In the genomic region with DNA sequence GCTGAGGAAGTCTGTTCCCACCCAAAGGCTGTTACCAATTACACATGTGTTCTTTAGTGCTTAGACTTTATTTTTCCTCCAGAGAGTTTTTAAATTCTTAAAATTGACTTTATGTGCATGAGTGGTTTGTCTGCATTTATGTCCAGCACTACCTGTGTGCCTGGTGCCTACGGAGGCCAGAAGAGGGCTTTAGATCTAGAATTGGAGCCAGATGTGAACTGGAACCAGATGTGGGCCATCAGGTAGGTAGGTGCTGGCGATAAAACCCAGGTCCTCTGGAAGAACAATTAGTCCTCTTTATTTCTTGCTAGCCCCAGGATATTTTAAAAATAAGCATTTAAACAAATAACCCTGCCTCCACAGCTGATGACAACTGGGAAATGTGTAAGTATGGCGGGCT, we compare ENCODE assay signal across 31 mouse cellular contexts. TPM values are rescaled to one million over a fixed set of nuclear protein-coding genes. Genes with fewer than 3 reads are reported as not detected.
A peak's percentile ranks its signal among the peaks of the same experiment; 100 is the strongest.
DNase-seq lines count a peak whose midpoint lies in the region; ATAC-seq lines count a peak whose summit lies in the region.
"Had no signal": no experiment of that assay in that cellular context is flagged by ENCODE, and none has a peak within 500 bp of the region (broad histone marks: within the 10 kb centered on the region; RNA-seq: fewer than 3 reads in every experiment).

No protein-coding gene starts in this region.

- H3K4me1 ChIP-seq in limb, embryonic 12.5 days (replicated peaks): peaks cover 34% of the 10 kb centered on the region
- H3K4me1 ChIP-seq: embryonic facial prominence, embryonic 13.5 days; forebrain, embryonic 15.5 days; heart, embryonic 12.5 days; heart, embryonic 15.5 days had no signal

- 20% methylated on average over 3 of the region's 3 CpGs for WGBS in limb, embryonic 12.5 days

- no peak overlapping the region for H3K4me3 ChIP-seq in limb, embryonic 12.5 days (replicated peaks)
- H3K4me3 ChIP-seq: embryonic facial prominence, embryonic 13.5 days; erythroblast, embryonic 14.5 days; forebrain, embryonic 12.5 days; forebrain, embryonic 15.5 days; gastrocnemius, adult 2 months; heart, embryonic 12.5 days; heart, embryonic 15.5 days; hindbrain, embryonic 10.5 days; hindbrain, embryonic 13.5 days had no signal

- no peaks in the 10 kb centered on the region for H3K9me3 ChIP-seq in limb, embryonic 12.5 days
- H3K9me3 ChIP-seq: embryonic facial prominence, embryonic 13.5 days; forebrain, embryonic 12.5 days; forebrain, embryonic 15.5 days; heart, embryonic 12.5 days; heart, embryonic 15.5 days; hindbrain, embryonic 10.5 days; hindbrain, embryonic 13.5 days had no signal

- ATAC-seq in limb, embryonic 12.5 days (ENCODE audit: insufficient number of reproducible peaks, insufficient read depth, low FRiP score, low TSS enrichment, low read depth): peak; percentile 66
- ATAC-seq: CD4-positive, CD25-positive, alpha-beta regulatory T cell, adult 4 months; forebrain, embryonic 15.5 days; hindbrain, embryonic 16.5 days; inflammation-experienced regulatory T-cells, adult 6 months had no signal

- H3K36me3 ChIP-seq in limb, embryonic 12.5 days: no peaks in the 10 kb centered on the region
- H3K36me3 ChIP-seq: embryonic facial prominence, embryonic 13.5 days; forebrain, embryonic 12.5 days; forebrain, embryonic 15.5 days; heart, embryonic 12.5 days; heart, embryonic 15.5 days; hindbrain, embryonic 10.5 days; hindbrain, embryonic 13.5 days had no signal

- peak; percentile 93 for DNase-seq in forelimb bud, embryonic 11.5 days (ENCODE audit: low read depth, low spot score)
- DNase-seq in hindlimb bud, embryonic 11.5 days (ENCODE audit: extremely low spot score, low read depth, low spot score): peak; percentile 70
- no peak for DNase-seq in retina, postnatal 1 day
- DNase-seq in thymus, postnatal 0 days (ENCODE audit: low spot score): no peak
- DNase-seq in heart, adult 18-20 months: no peak
- DNase-seq: adrenal gland, adult 2 months; adrenal gland, postnatal 14 days; cerebellum, adult 11 months; cerebellum, adult 2 months; cerebellum, adult 9-11 months; cerebellum, postnatal 25 days; gastrocnemius, adult 2 months; gastrocnemius, postnatal 14 days; heart, adult 11 months; heart, postnatal 10 days; heart, postnatal 36 days had no signal

- peaks cover 17% of the 10 kb centered on the region; the same call in 1 of the 2 replicates for H3K27me3 ChIP-seq in limb, embryonic 12.5 days
- H3K27me3 ChIP-seq: forebrain, embryonic 15.5 days had no signal

- no peak overlapping the region for H3K9ac ChIP-seq in limb, embryonic 12.5 days (replicated peaks)
- H3K9ac ChIP-seq: embryonic facial prominence, embryonic 13.5 days; forebrain, embryonic 12.5 days; forebrain, embryonic 15.5 days; heart, embryonic 12.5 days; heart, embryonic 15.5 days; hindbrain, embryonic 13.5 days had no signal

- no peak overlapping the region for H3K27ac ChIP-seq in limb, embryonic 12.5 days
- H3K27ac ChIP-seq: embryonic facial prominence, embryonic 13.5 days; forebrain, embryonic 12.5 days; forebrain, embryonic 15.5 days; gastrocnemius, adult 2 months; heart, embryonic 15.5 days; hindbrain, embryonic 10.5 days; hindbrain, embryonic 13.5 days had no signal

- no peak overlapping the region for H3K4me2 ChIP-seq in limb, embryonic 12.5 days
- H3K4me2 ChIP-seq: embryonic facial prominence, embryonic 13.5 days; forebrain, embryonic 12.5 days; forebrain, embryonic 15.5 days; heart, embryonic 12.5 days; heart, embryonic 15.5 days; hindbrain, embryonic 13.5 days had no signal

RNA-seq across cellular contexts. Expression of a gene that starts 11.2 kb away (rescaled TPM):
- polyA plus RNA-seq in limb, embryonic 12.5 days (2016; fragmentation: Nextera tagmentation; extraction: Ambion mirVana): 1.9 and 2.0 TPM in 2 replicates
- 0.04 TPM in 1 of 2 replicates, not detected in the other for polyA plus RNA-seq in thymus, postnatal 0 days (2015; fragmentation: Nextera tagmentation; extraction: Ambion mirVana)
- total RNA-seq in heart, adult 18-20 months (2021): not detected
- total RNA-seq: heart, postnatal 10 days; heart, postnatal 36 days had no signal
- polyA plus RNA-seq: erythroblast, embryonic 14.5 days had no signal

RNA-seq across cellular contexts. Expression of a gene that starts 21.8 kb away (rescaled TPM):
- polyA plus RNA-seq in limb, embryonic 12.5 days (2016; fragmentation: Nextera tagmentation; extraction: Ambion mirVana): not detected in 2 replicates
- polyA plus RNA-seq in thymus, postnatal 0 days (2015; fragmentation: Nextera tagmentation; extraction: Ambion mirVana): 0.05 TPM in 1 of 2 replicates, not detected in the other
- total RNA-seq in heart, adult 18-20 months (2021): not detected
- total RNA-seq: adrenal gland, adult 2 months; gastrocnemius, adult 2 months; gastrocnemius, postnatal 14 days; gastrocnemius, postnatal 4 days; heart, postnatal 10 days; heart, postnatal 36 days; MEL had no signal
- polyA plus RNA-seq: adrenal gland, adult 2 months; C2C12; CD4-positive, CD25-positive, alpha-beta regulatory T cell, adult 4 months; embryonic facial prominence, embryonic 13.5 days; erythroblast, embryonic 14.5 days; forebrain, embryonic 12.5 days; forebrain, embryonic 15.5 days; heart, embryonic 12.5 days; heart, embryonic 15.5 days; hindbrain, embryonic 10.5 days; hindbrain, embryonic 13.5 days; hindbrain, embryonic 16.5 days; inflammation-experienced regulatory T-cells, adult 6 months had no signal

RNA-seq across cellular contexts. Expression of a gene that starts 39.8 kb away (rescaled TPM):
- polyA plus RNA-seq in limb, embryonic 12.5 days (2016; fragmentation: Nextera tagmentation; extraction: Ambion mirVana): 25.7 and 31.4 TPM in 2 replicates
- 51.9 and 56.7 TPM in 2 replicates for polyA plus RNA-seq in thymus, postnatal 0 days (2015; fragmentation: Nextera tagmentation; extraction: Ambion mirVana)
- total RNA-seq in heart, adult 18-20 months (2021): 10 to 100 TPM in 1 of 2 experiments, 1 to 10 TPM in 1; 9.5 to 14.1 TPM

RNA-seq across cellular contexts. Expression of a gene that starts 40.3 kb away (rescaled TPM):
- 557 and 572 TPM in 2 replicates for polyA plus RNA-seq in limb, embryonic 12.5 days (2016; fragmentation: Nextera tagmentation; extraction: Ambion mirVana)
- polyA plus RNA-seq in thymus, postnatal 0 days (2015; fragmentation: Nextera tagmentation; extraction: Ambion mirVana): 415 and 437 TPM in 2 replicates
- 100 to 1,000 TPM; 153 to 178 TPM for total RNA-seq in heart, adult 18-20 months (2021)

RNA-seq across cellular contexts. Expression of a gene that starts 59.8 kb away (rescaled TPM):
- polyA plus RNA-seq in limb, embryonic 12.5 days (2016; fragmentation: Nextera tagmentation; extraction: Ambion mirVana): 65.2 and 66.2 TPM in 2 replicates
- 28.6 and 29.1 TPM in 2 replicates for polyA plus RNA-seq in thymus, postnatal 0 days (2015; fragmentation: Nextera tagmentation; extraction: Ambion mirVana)
- 10 to 100 TPM; 11.5 to 13.1 TPM for total RNA-seq in heart, adult 18-20 months (2021)

Comparison
In these comparisons a context has a peak if more than half of its experiments do, and no peak if none do; other contexts are left out.
1. DNase-seq: peak in forelimb bud, embryonic 11.5 days (single experiment) and hindlimb bud, embryonic 11.5 days (single experiment); none in retina, postnatal 1 day (single experiment), thymus, postnatal 0 days (single experiment) and heart, adult 18-20 months (0 of 2).